Mouse (Mus musculus): ENCODE results near the gene Usp5.

DNA sequence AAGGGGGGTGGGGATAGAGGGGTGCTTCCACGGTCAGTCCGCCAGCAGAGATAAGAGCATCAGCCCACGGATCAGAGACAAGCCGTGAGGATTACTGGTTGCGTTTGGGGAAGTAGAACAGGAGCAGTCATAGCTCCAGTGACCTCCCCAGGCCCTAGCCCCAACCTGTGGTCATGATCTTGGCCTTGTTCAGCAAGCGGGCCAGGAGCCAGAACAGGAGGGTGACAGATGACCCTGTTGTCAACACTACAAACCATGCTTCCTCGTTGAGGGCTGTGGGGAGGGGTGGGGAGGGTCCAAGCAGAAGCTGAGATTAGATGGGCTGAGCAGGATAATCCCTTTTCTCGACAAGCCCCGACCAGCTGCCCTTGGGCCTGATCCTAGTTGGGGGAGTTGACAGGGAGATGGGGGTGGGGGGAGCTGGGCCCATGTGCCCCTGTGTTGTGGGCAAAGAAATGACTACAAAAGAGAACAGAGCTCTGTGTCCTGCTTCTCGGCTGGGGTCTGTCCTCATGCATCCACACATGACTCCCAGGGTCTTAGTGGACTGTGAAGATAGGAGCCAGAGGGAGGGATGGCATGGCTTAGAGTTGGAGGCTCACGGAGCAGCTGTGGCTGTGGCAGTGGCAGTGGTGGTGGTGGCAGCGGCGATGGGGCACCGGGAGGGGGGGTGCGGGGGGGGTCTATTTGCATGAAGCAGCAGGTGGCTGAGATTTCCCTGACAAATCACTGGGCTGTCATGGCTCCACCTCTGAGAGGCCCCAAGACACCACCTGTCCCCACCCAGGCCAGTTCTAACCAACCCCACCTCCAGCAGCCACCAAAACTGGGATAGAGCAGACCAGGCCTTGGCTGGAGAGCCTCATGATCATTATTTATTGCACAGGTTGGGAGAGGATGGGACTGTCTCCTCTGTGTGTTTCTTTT, 11.2 kb upstream of the Usp5 start, which contains the start of gene Gnb3:
- no peak for TF ChIP-seq CTCF (IDR thresholded peaks at IDR 0.05; ENCODE audit: extremely low read depth, insufficient read length, insufficient replicate concordance, low read depth, low read length)
- no peak for TF ChIP-seq POLR2A (IDR thresholded peaks at IDR 0.05; ENCODE audit: low read depth, low read length)
